Mouse (Mus musculus) cerebellum, postnatal 25 days (tissue): Measurements from ENCODE around the gene Ehbp1l1.
A peak's percentile ranks its signal among the peaks of the same experiment; 100 is the strongest.
"Not testable (repeated sequence)": the region's sequence is repeated elsewhere in the genome, so short reads cannot be mapped to it uniquely, and the experiment has no call there.

ENCODE experiments used
- DNase-seq, 2 experiments: peaks; one replicate each; pipeline ENCODE4 v3.0.0; 2021; ENCODE audit warnings: mixed read lengths in 2 of 2

The Ehbp1l1 gene

GRCm38 (mm10) chr19:5704801-5705571 is 21.1 kb downstream of the Ehbp1l1 start:
- no peak for DNase-seq

GRCm38 (mm10) chr19:5704163-5704800 is 21.8 kb downstream of the Ehbp1l1 start, which contains the start of gene Kcnk7:
Gene Kcnk7, plus strand, starts transcription at chr19:5704367.
- no peak for DNase-seq

GRCm38 (mm10) chr19:5695849-5696462 is 30.2 kb downstream of the Ehbp1l1 start:
- peak; percentile 26 to 29 for DNase-seq

GRCm38 (mm10) chr19:5693801-5694200 is 32.3 kb downstream of the Ehbp1l1 start:
- DNase-seq, result no peak

- peak in 1 of 2 experiments; percentile 37 for DNase-seq
Measured at GRCm38 (mm10) chr19:5692913-5693396, 33.2 kb downstream of the Ehbp1l1 start.

- peak in 1 of 2 experiments; percentile 29 for DNase-seq
Measured at GRCm38 (mm10) chr19:5692086-5692912, 33.8 kb downstream of the Ehbp1l1 start.

- DNase-seq, result no peak
Measured at GRCm38 (mm10) chr19:5691601-5692000, 34.5 kb downstream of the Ehbp1l1 start.

GRCm38 (mm10) chr19:5690343-5690735 is 35.8 kb downstream of the Ehbp1l1 start:
- peak in 1 of 2 experiments; percentile 58 for DNase-seq

GRCm38 (mm10) chr19:5689565-5690342 is 36.4 kb downstream of the Ehbp1l1 start:
- peak; percentile 75 to 79 for DNase-seq

- no peak for DNase-seq
Measured at GRCm38 (mm10) chr19:5689088-5689428, 37.1 kb downstream of the Ehbp1l1 start.

GRCm38 (mm10) chr19:5688200-5689087 is 37.7 kb downstream of the Ehbp1l1 start, which contains the start of the genes Map3k11 and Pcnx3:
Gene Map3k11, plus strand, starts transcription at chr19:5688742.
Gene Pcnx3, minus strand, starts transcription at chr19:5688908.
- DNase-seq, result peak; percentile 97 to 98

GRCm38 (mm10) chr19:5687738-5688137 is 38.4 kb downstream of the Ehbp1l1 start:
- DNase-seq, result no peak

- DNase-seq, result not testable (repeated sequence)
Measured at GRCm38 (mm10) chr19:5686954-5687353, 39.2 kb downstream of the Ehbp1l1 start.

GRCm38 (mm10) chr19:5686437-5686836 is 39.7 kb downstream of the Ehbp1l1 start:
- no peak for DNase-seq

- no peak for DNase-seq
Measured at GRCm38 (mm10) chr19:5685861-5686260, 40.3 kb downstream of the Ehbp1l1 start.

- DNase-seq, result no peak
Measured at GRCm38 (mm10) chr19:5685431-5685830, 40.7 kb downstream of the Ehbp1l1 start.

GRCm38 (mm10) chr19:5684985-5685384 is 41.1 kb downstream of the Ehbp1l1 start:
- no peak for DNase-seq

GRCm38 (mm10) chr19:5684236-5684635 is 41.9 kb downstream of the Ehbp1l1 start:
- no peak for DNase-seq

GRCm38 (mm10) chr19:5680432-5680831 is 45.7 kb downstream of the Ehbp1l1 start:
- DNase-seq, result no peak

GRCm38 (mm10) chr19:5668372-5668771 is 57.7 kb downstream of the Ehbp1l1 start:
- DNase-seq, result no peak

- peak in 1 of 2 experiments; percentile 43 for DNase-seq
Measured at GRCm38 (mm10) chr19:5666386-5666785, 59.7 kb downstream of the Ehbp1l1 start.
